9 mouse cellular contexts compared by ENCODE assay signal in the genomic region with DNA sequence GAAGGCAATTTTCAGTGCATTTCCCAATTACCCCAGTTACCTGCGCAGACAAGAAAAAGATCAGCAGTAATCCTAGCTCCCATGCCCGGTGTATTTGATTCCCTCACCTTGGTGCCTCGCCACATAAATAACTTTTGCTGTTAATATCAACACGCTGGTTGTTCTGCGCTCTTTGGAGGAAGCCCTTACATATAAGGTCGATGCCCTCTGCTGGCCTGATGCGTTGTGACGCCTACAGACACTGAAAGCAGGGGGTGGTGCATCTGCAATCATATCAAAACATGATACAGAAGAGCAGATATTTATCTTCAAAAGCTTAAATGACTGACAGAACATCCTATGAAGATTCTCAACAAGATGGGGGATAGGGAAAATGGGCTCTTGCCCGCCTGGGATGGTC.
DNase-seq lines count a peak whose midpoint lies in the region; ATAC-seq and TF ChIP-seq lines count a peak whose summit lies in the region.
"Had no signal": no experiment of that assay in that cellular context is flagged by ENCODE, and none has a peak within 500 bp of the region (broad histone marks: within the 10 kb centered on the region; RNA-seq: fewer than 3 reads in every experiment).

No protein-coding gene starts in this region.

- DNase-seq in cerebellum, adult 2 months: peak in 1 of 2 experiments; percentile 31
- DNase-seq in cerebellum, adult 11-12 months: no peak
- DNase-seq in liver: peak; percentile 13
- no peak for DNase-seq in liver, embryonic 11.5 days (ENCODE audit: low spot score)
- no peak for DNase-seq in ovary, postnatal 36 days (ENCODE audit: low spot score)
- DNase-seq in left cerebral cortex, postnatal 36 days (ENCODE audit: low spot score in 2 of 2): no peak

- H3K4me1 ChIP-seq in cerebellum, adult 2 months (ENCODE audit: control insufficient read depth, insufficient read depth, low read length): no peaks in the 10 kb centered on the region
- H3K4me1 ChIP-seq in liver, embryonic 11.5 days (replicated peaks; ENCODE audit: control insufficient read depth, insufficient read depth, low read length): no peaks in the 10 kb centered on the region
- no peaks in the 10 kb centered on the region for H3K4me1 ChIP-seq in midbrain, embryonic 12.5 days

- WGBS in cerebellum, adult 2 months: 52% methylated on average over 9 of the region's 9 CpGs
- 47% methylated on average over 9 of the region's 9 CpGs for WGBS in liver, embryonic 11.5 days
- WGBS in midbrain, embryonic 12.5 days: 51% methylated on average over 9 of the region's 9 CpGs

- no peak overlapping the region for H3K4me3 ChIP-seq in cerebellum, adult 2 months (replicated peaks; ENCODE audit: insufficient read depth, low read depth, low read length)
- no peak overlapping the region for H3K4me3 ChIP-seq in liver, embryonic 11.5 days (ENCODE audit: low read depth, low read length)
- no peak overlapping the region for H3K4me3 ChIP-seq in midbrain, embryonic 12.5 days

- intact Hi-C loops in left cerebral cortex, postnatal 36 days (cut with DNase I): no loop called here

- no peak overlapping the region for H3K9ac ChIP-seq in liver, embryonic 11.5 days (ENCODE audit: low read depth, low read length)
- H3K9ac ChIP-seq in midbrain, embryonic 12.5 days (replicated peaks): no peak overlapping the region

- TF ChIP-seq CTCF in cerebellum, adult 2 months (IDR thresholded peaks at IDR 0.05; ENCODE audit: borderline replicate concordance, insufficient read depth, low read depth, low read length): peak; percentile 46; the same call in 1 of the 2 replicates

- TF ChIP-seq POLR2A in cerebellum, adult 2 months (IDR thresholded peaks at IDR 0.05; ENCODE audit: borderline replicate concordance, insufficient read depth, low read length): no peak

- no peaks in the 10 kb centered on the region for H3K36me3 ChIP-seq in liver, embryonic 11.5 days (ENCODE audit: control insufficient read depth, insufficient read depth, low read length)
- H3K36me3 ChIP-seq in midbrain, embryonic 12.5 days: 0 out of 2 replicates have a peak, but pooled peaks cover 9% of the 10 kb centered on the region

- no peak overlapping the region for H3K27ac ChIP-seq in cerebellum, adult 2 months (ENCODE audit: insufficient read depth, low read length)
- H3K27ac ChIP-seq in liver, embryonic 11.5 days (ENCODE audit: low read depth, low read length): no peak overlapping the region
- H3K27ac ChIP-seq in midbrain, embryonic 12.5 days (replicated peaks): no peak overlapping the region
- H3K27ac ChIP-seq: macrophage had no signal

- H3K9me3 ChIP-seq in liver, embryonic 11.5 days (ENCODE audit: control insufficient read depth, low read length): no peaks in the 10 kb centered on the region
- H3K9me3 ChIP-seq in midbrain, embryonic 12.5 days: no peaks in the 10 kb centered on the region

- H3K27me3 ChIP-seq in cerebellum, adult 2 months (ENCODE audit: control insufficient read depth, insufficient read depth, low read length): no peaks in the 10 kb centered on the region
- H3K27me3 ChIP-seq in liver, embryonic 11.5 days (replicated peaks; ENCODE audit: control insufficient read depth, insufficient read depth, low read length): no peaks in the 10 kb centered on the region
- H3K27me3 ChIP-seq in midbrain, embryonic 12.5 days: no peaks in the 10 kb centered on the region

- no peak for ATAC-seq in liver, embryonic 11.5 days (replicated peaks; ENCODE audit: low FRiP score)
- ATAC-seq in granulocyte monocyte progenitor cell, adult 5-6 weeks (replicated peaks; ENCODE audit: poor library complexity, severe bottlenecking): peak; percentile 65
- peak; percentile 52; the same call in 1 of the 2 replicates for ATAC-seq in midbrain, embryonic 12.5 days (ENCODE audit: low FRiP score, low read depth)

- H3K4me2 ChIP-seq in liver, embryonic 11.5 days: no peak overlapping the region
- H3K4me2 ChIP-seq in midbrain, embryonic 12.5 days (replicated peaks): no peak overlapping the region
